Mouse (Mus musculus) spleen, adult 18-20 months (tissue): ENCODE data around the gene Gm10985.

ENCODE experiments used
- DNase-seq, 2 experiments: peaks; one replicate each; pipeline ENCODE4 v3.0.0; 2022; ENCODE audit warnings: mixed read lengths in 2 of 2

Gm10985 gene

GRCm38 (mm10) chr3:53844786-53845185 lies at the start of gene Gm10985:
Gm10985 (plus strand) TSS chr3:53845086.
- DNase-seq = no peak

GRCm38 (mm10) chr3:53796933-53797332 lies 48.0 kb upstream of the Gm10985 start:
- no peak for DNase-seq

GRCm38 (mm10) chr3:53799671-53800070 lies 45.2 kb upstream of the Gm10985 start:
- DNase-seq = no peak

- DNase-seq = no peak
Measured at GRCm38 (mm10) chr3:53813421-53813977, 31.4 kb upstream of the Gm10985 start.

GRCm38 (mm10) chr3:53834238-53834637 lies 10.6 kb upstream of the Gm10985 start:
- DNase-seq = no peak

GRCm38 (mm10) chr3:53846206-53846928 lies 1.5 kb downstream of the Gm10985 start:
- no peak for DNase-seq

- no peak for DNase-seq
Measured at GRCm38 (mm10) chr3:53847726-53848125, 2.8 kb downstream of the Gm10985 start.

- no peak for DNase-seq
Measured at GRCm38 (mm10) chr3:53848262-53848661, 3.4 kb downstream of the Gm10985 start.

- no peak for DNase-seq
Measured at GRCm38 (mm10) chr3:53854261-53854660, 9.4 kb downstream of the Gm10985 start.

- DNase-seq = no peak
Measured at GRCm38 (mm10) chr3:53854831-53855230, 9.9 kb downstream of the Gm10985 start.

GRCm38 (mm10) chr3:53863383-53864220 lies 18.7 kb downstream of the Gm10985 start, which contains the start of gene Ufm1:
Ufm1 (minus strand) TSS chr3:53863830.
- DNase-seq = peak; percentile 84 to 87

- DNase-seq = no peak
Measured at GRCm38 (mm10) chr3:53868212-53868611, 23.3 kb downstream of the Gm10985 start.

- DNase-seq = no peak
Measured at GRCm38 (mm10) chr3:53869263-53869662, 24.4 kb downstream of the Gm10985 start.

- DNase-seq = no peak
Measured at GRCm38 (mm10) chr3:53870482-53870881, 25.6 kb downstream of the Gm10985 start.

- DNase-seq = no peak
Measured at GRCm38 (mm10) chr3:53871596-53871995, 26.7 kb downstream of the Gm10985 start.

GRCm38 (mm10) chr3:53890619-53891540 lies 46.0 kb downstream of the Gm10985 start:
- DNase-seq = no peak
